In genomic region chr4:138000682-138001081, GRCm38 (mm10) we compare ENCODE assay signal across 9 mouse cellular contexts. TPM values are rescaled to one million over a fixed set of nuclear protein-coding genes. Genes with fewer than 3 reads are reported as not detected.
DNase-seq lines count a peak whose midpoint lies in the region; ATAC-seq lines count a peak whose summit lies in the region.
"Had no signal": no experiment of that assay in that cellular context is flagged by ENCODE, and none has a peak within 500 bp of the region (broad histone marks: within the 10 kb centered on the region; RNA-seq: fewer than 3 reads in every experiment).

No protein-coding gene starts in this region.

- WGBS in heart, embryonic 16.5 days = 16% methylated on average over 7 of the region's 7 CpGs

- peak; percentile 47 for DNase-seq in cerebellum, adult 8-10 months
- no peak for DNase-seq in cerebellum, adult 9-11 months
- peak; percentile 33 for DNase-seq in right cerebral cortex, postnatal 4 days
- no peak for DNase-seq in right cerebral cortex, postnatal 36 days (ENCODE audit: low spot score in 2 of 2)
- peak; percentile 37 for DNase-seq in yolk sac, embryonic 10.5 days (ENCODE audit: low spot score)
- no peak for DNase-seq in ovary, postnatal 36 days (ENCODE audit: low spot score)
- no peak for DNase-seq in thymus, postnatal 10 days (ENCODE audit: low spot score in 2 of 2)

- no peaks in the 10 kb centered on the region for H3K9me3 ChIP-seq in heart, embryonic 16.5 days (replicated peaks; ENCODE audit: control insufficient read depth, low read length)
- H3K9me3 ChIP-seq: embryonic facial prominence, embryonic 13.5 days had no signal

- H3K4me1 ChIP-seq in heart, embryonic 16.5 days (ENCODE audit: control insufficient read depth, insufficient read depth, low read length) = peaks cover 16% of the 10 kb centered on the region

- ATAC-seq in heart, embryonic 16.5 days (replicated peaks; ENCODE audit: extremely low read depth, insufficient read depth, low FRiP score) = peak; percentile 49; the same call in 1 of the 2 replicates

- H3K9ac ChIP-seq in heart, embryonic 16.5 days (ENCODE audit: low read length) = 0 out of 2 replicates have a peak overlapping the region, but pooled peaks have one; percentile 22
- H3K9ac ChIP-seq: embryonic facial prominence, embryonic 13.5 days had no signal

- peaks cover 18% of the 10 kb centered on the region for H3K36me3 ChIP-seq in heart, embryonic 16.5 days (ENCODE audit: control insufficient read depth, insufficient read depth)

- H3K4me2 ChIP-seq in heart, embryonic 16.5 days (ENCODE audit: low read depth, low read length) = peak overlapping the region; percentile 48
- H3K4me2 ChIP-seq: embryonic facial prominence, embryonic 13.5 days had no signal

- peak overlapping the region; percentile 61 for H3K27ac ChIP-seq in heart, embryonic 16.5 days (ENCODE audit: low read length)
- H3K27ac ChIP-seq: embryonic facial prominence, embryonic 13.5 days had no signal

- H3K4me3 ChIP-seq in heart, embryonic 16.5 days (ENCODE audit: low read length) = no peak overlapping the region; the same call in 1 of the 2 replicates
- H3K4me3 ChIP-seq: embryonic facial prominence, embryonic 13.5 days had no signal

- no peaks in the 10 kb centered on the region for H3K27me3 ChIP-seq in heart, embryonic 16.5 days (ENCODE audit: control insufficient read depth, insufficient read depth, low read length)
- H3K27me3 ChIP-seq: embryonic facial prominence, embryonic 13.5 days had no signal

RNA-seq across cellular contexts. Expression of gene Eif4g3, which starts 7.9 kb away (rescaled TPM):
- 18.9 and 20.3 TPM in 2 replicates for polyA plus RNA-seq in heart, embryonic 16.5 days (2015; fragmentation: Nextera tagmentation; extraction: Ambion mirVana)

Comparison
In these comparisons a context has a peak if more than half of its experiments do, and no peak if none do; other contexts are left out.
1. DNase-seq: peak in cerebellum, adult 8-10 months (single experiment), right cerebral cortex, postnatal 4 days (single experiment) and yolk sac, embryonic 10.5 days (single experiment); none in cerebellum, adult 9-11 months (single experiment), right cerebral cortex, postnatal 36 days (0 of 2), ovary, postnatal 36 days (single experiment) and thymus, postnatal 10 days (0 of 2).